ENCODE assay signal across 9 mouse cellular contexts in genomic region chr11:82844771-82845414, GRCm38 (mm10). TPM values are rescaled to one million over a fixed set of nuclear protein-coding genes. Genes with fewer than 3 reads are reported as not detected.
DNase-seq lines count a peak whose midpoint lies in the region; ATAC-seq and TF ChIP-seq lines count a peak whose summit lies in the region.
"Had no signal": no experiment of that assay in that cellular context is flagged by ENCODE, and none has a peak within 500 bp of the region (broad histone marks: within the 10 kb centered on the region; RNA-seq: fewer than 3 reads in every experiment).

No protein-coding gene starts in this region.

- no peaks in the 10 kb centered on the region for H3K36me3 ChIP-seq in heart, embryonic 10.5 days
- H3K36me3 ChIP-seq in liver, adult 2 months (ENCODE audit: control insufficient read depth, insufficient read depth, low read length), result no peaks in the 10 kb centered on the region
- H3K36me3 ChIP-seq in stomach, postnatal 0 days (ENCODE audit: control insufficient read depth, insufficient read depth, low read length), result no peaks in the 10 kb centered on the region
- H3K36me3 ChIP-seq: limb, embryonic 15.5 days had no signal

- H3K4me2 ChIP-seq in stomach, postnatal 0 days (replicated peaks; ENCODE audit: low read depth), result peak overlapping the region; percentile 27

- peaks cover 27% of the 10 kb centered on the region for H3K4me1 ChIP-seq in heart, embryonic 10.5 days
- H3K4me1 ChIP-seq in liver, adult 2 months (ENCODE audit: control insufficient read depth, insufficient read depth, low read length), result peaks cover 12% of the 10 kb centered on the region
- peaks cover 2% of the 10 kb centered on the region for H3K4me1 ChIP-seq in stomach, postnatal 0 days (replicated peaks; ENCODE audit: control insufficient read depth, insufficient read depth)

- peak overlapping the region; percentile 86; the same call in 1 of the 2 replicates for H3K27ac ChIP-seq in heart, embryonic 10.5 days
- peak overlapping the region; percentile 58 for H3K27ac ChIP-seq in liver, adult 2 months (replicated peaks; ENCODE audit: insufficient read depth, low read depth, low read length)
- H3K27ac ChIP-seq in stomach, postnatal 0 days (replicated peaks), result peak overlapping the region; percentile 84; the same call in 1 of the 2 replicates
- H3K27ac ChIP-seq: limb, embryonic 15.5 days had no signal

- H3K79me2 ChIP-seq in liver, adult 2 months (ENCODE audit: control insufficient read depth, insufficient read depth, low read length), result peaks cover 38% of the 10 kb centered on the region

- DNase-seq in heart, embryonic 10.5 days (ENCODE audit: low spot score), result no peak
- DNase-seq in heart, postnatal 4 days, result no peak
- DNase-seq in spleen, postnatal 10 days (ENCODE audit: low spot score in 2 of 2), result peak; percentile 56
- DNase-seq in spleen, postnatal 14 days (ENCODE audit: low spot score in 2 of 2), result no peak
- peak; percentile 81 for DNase-seq in liver, adult 2 months (ENCODE audit: extremely low read depth, low read depth, low spot score)
- peak; percentile 40 for DNase-seq in stomach, postnatal 0 days (ENCODE audit: low spot score)
- DNase-seq in thymus, postnatal 14 days, result no peak
- no peak for DNase-seq in lung, adult 18-20 months

- no peak for TF ChIP-seq EP300 in stomach, postnatal 0 days (optimal IDR thresholded peaks at IDR 0.05)

- H3K4me3 ChIP-seq in heart, embryonic 10.5 days, result peak overlapping the region; percentile 49
- peak overlapping the region; percentile 42; the same call in 1 of the 2 replicates for H3K4me3 ChIP-seq in liver, adult 2 months (ENCODE audit: insufficient read depth, low read depth, low read length)
- no peak overlapping the region for H3K4me3 ChIP-seq in stomach, postnatal 0 days (ENCODE audit: low read depth, low read length)
- H3K4me3 ChIP-seq: limb, embryonic 15.5 days had no signal

- TF ChIP-seq CTCF in liver, adult 2 months (IDR thresholded peaks at IDR 0.05; ENCODE audit: low read depth, low read length), result no peak
- TF ChIP-seq CTCF in stomach, postnatal 0 days (IDR thresholded peaks at IDR 0.05; ENCODE audit: low read depth), result no peak

- no peaks in the 10 kb centered on the region for H3K9me3 ChIP-seq in heart, embryonic 10.5 days
- no peaks in the 10 kb centered on the region for H3K9me3 ChIP-seq in stomach, postnatal 0 days (ENCODE audit: control insufficient read depth, low read length)
- H3K9me3 ChIP-seq: limb, embryonic 15.5 days had no signal

- no peak for TF ChIP-seq POLR2A in liver, adult 2 months (IDR thresholded peaks at IDR 0.05; ENCODE audit: extremely low read depth, insufficient read depth, low read length)

- H3K9ac ChIP-seq in liver, adult 2 months (ENCODE audit: low read depth, low read length), result peak overlapping the region; percentile 59
- H3K9ac ChIP-seq in stomach, postnatal 0 days (ENCODE audit: low read length), result peak overlapping the region; percentile 14; the same call in 1 of the 2 replicates
- H3K9ac ChIP-seq: limb, embryonic 15.5 days had no signal

- WGBS in heart, embryonic 10.5 days, result 67% methylated on average over 11 of the region's 11 CpGs
- 33% methylated on average over 11 of the region's 11 CpGs for WGBS in liver, adult 2 months
- WGBS in stomach, postnatal 0 days, result 65% methylated on average over 11 of the region's 11 CpGs

- ATAC-seq in stomach, postnatal 0 days (ENCODE audit: low FRiP score, low TSS enrichment), result no peak

- H3K27me3 ChIP-seq in heart, embryonic 10.5 days (ENCODE audit: insufficient read depth, poor library complexity, severe bottlenecking), result no peaks in the 10 kb centered on the region
- H3K27me3 ChIP-seq in liver, adult 2 months (ENCODE audit: control insufficient read depth, insufficient read depth, low read length), result no peaks in the 10 kb centered on the region
- no peaks in the 10 kb centered on the region for H3K27me3 ChIP-seq in stomach, postnatal 0 days (ENCODE audit: control insufficient read depth, insufficient read depth, low read length)
- H3K27me3 ChIP-seq: limb, embryonic 15.5 days had no signal

RNA-seq across cellular contexts. Expression of gene Rffl, which starts 26.1 kb away (rescaled TPM):
- polyA plus RNA-seq in heart, embryonic 10.5 days (2016; fragmentation: Nextera tagmentation; extraction: Ambion mirVana), result 7.5 and 7.9 TPM in 2 replicates
- 1 to 10 TPM; 3.6 to 4.4 TPM for total RNA-seq in heart, postnatal 4 days (2021)
- total RNA-seq in liver, adult 2 months (2014; rRNA removed), result 10.6 and 12.5 TPM in 2 replicates
- polyA plus RNA-seq in liver, adult 2 months (2012; rRNA removed), result 11.7 and 12.7 TPM in 2 replicates
- polyA plus RNA-seq in stomach, postnatal 0 days (2015; fragmentation: Nextera tagmentation; extraction: Ambion mirVana), result 16.4 and 17.1 TPM in 2 replicates

RNA-seq across cellular contexts. Expression of gene Rad51d, which starts 45.5 kb away (rescaled TPM):
- polyA plus RNA-seq in heart, embryonic 10.5 days (2016; fragmentation: Nextera tagmentation; extraction: Ambion mirVana), result 14.2 and 16.6 TPM in 2 replicates
- 10 to 100 TPM; 10.2 to 11.0 TPM for total RNA-seq in heart, postnatal 4 days (2021)
- 4.0 and 5.0 TPM in 2 replicates for total RNA-seq in liver, adult 2 months (2014; rRNA removed)
- polyA plus RNA-seq in liver, adult 2 months (2012; rRNA removed), result 8.1 and 9.0 TPM in 2 replicates
- 8.3 and 9.7 TPM in 2 replicates for polyA plus RNA-seq in stomach, postnatal 0 days (2015; fragmentation: Nextera tagmentation; extraction: Ambion mirVana)

RNA-seq across cellular contexts. Expression of gene Fndc8, which starts 47.0 kb away (rescaled TPM):
- 0.06 and 0.11 TPM in 2 replicates for polyA plus RNA-seq in heart, embryonic 10.5 days (2016; fragmentation: Nextera tagmentation; extraction: Ambion mirVana)
- total RNA-seq in heart, postnatal 4 days (2021), result under 1 TPM; 0.12 to 0.16 TPM
- 0.20 TPM in 1 of 2 replicates, not detected in the other for total RNA-seq in liver, adult 2 months (2014; rRNA removed)
- polyA plus RNA-seq in liver, adult 2 months (2012; rRNA removed), result not detected in 2 replicates
- polyA plus RNA-seq in stomach, postnatal 0 days (2015; fragmentation: Nextera tagmentation; extraction: Ambion mirVana), result 0.08 TPM in 1 of 2 replicates, not detected in the other

Comparison
In these comparisons a context has a peak if more than half of its experiments do, and no peak if none do; other contexts are left out.
1. DNase-seq: peak in spleen, postnatal 10 days (2 of 2), liver, adult 2 months (single experiment) and stomach, postnatal 0 days (single experiment); none in heart, embryonic 10.5 days (single experiment), heart, postnatal 4 days (single experiment), spleen, postnatal 14 days (0 of 2), thymus, postnatal 14 days (single experiment) and lung, adult 18-20 months (0 of 2).
2. Peak in every context shown above with its lines, with median percentiles within 50 percentile points of each other: H3K27ac ChIP-seq.